Mouse (Mus musculus) kidney, postnatal 25 days (tissue): ENCODE data around the gene Hoxb9.

Experiments used
- DNase-seq, 2 experiments: peaks; one replicate each; pipeline ENCODE4 v3.0.0; 2021; ENCODE audit warnings: mixed read lengths in 2 of 2

Gene Hoxb9

GRCm38 (mm10) chr11:96267021-96267920 lies 4.0 kb upstream of the Hoxb9 start:
- peak in 1 of 2 experiments; percentile 11 for DNase-seq

GRCm38 (mm10) chr11:96268031-96268745 lies 3.1 kb upstream of the Hoxb9 start:
- DNase-seq = peak in 1 of 2 experiments; percentile 22

GRCm38 (mm10) chr11:96269869-96270268 lies 1.4 kb upstream of the Hoxb9 start:
- peak; percentile 84 to 92 for DNase-seq

GRCm38 (mm10) chr11:96271541-96272011 lies 319 bp downstream of the Hoxb9 start:
- DNase-seq = peak; percentile 80 to 91

- DNase-seq = peak in 1 of 2 experiments; percentile 75
Observed at GRCm38 (mm10) chr11:96272024-96272921, 1.0 kb downstream of the Hoxb9 start.

GRCm38 (mm10) chr11:96274428-96274827 lies 3.2 kb downstream of the Hoxb9 start:
- DNase-seq = no peak

GRCm38 (mm10) chr11:96275896-96276295 lies 4.6 kb downstream of the Hoxb9 start:
- peak; percentile 79 to 82 for DNase-seq

- DNase-seq = peak in 1 of 2 experiments; percentile 63
Observed at GRCm38 (mm10) chr11:96277151-96278044, 6.1 kb downstream of the Hoxb9 start.

- DNase-seq = no peak
Observed at GRCm38 (mm10) chr11:96278324-96278723, 7.1 kb downstream of the Hoxb9 start.

GRCm38 (mm10) chr11:96278773-96279172 lies 7.5 kb downstream of the Hoxb9 start:
- peak; percentile 91 to 92 for DNase-seq

GRCm38 (mm10) chr11:96279421-96280233 lies 8.4 kb downstream of the Hoxb9 start:
- peak; percentile 64 to 77 for DNase-seq

- peak; percentile 71 to 87 for DNase-seq
Observed at GRCm38 (mm10) chr11:96280399-96281378, 9.4 kb downstream of the Hoxb9 start.

GRCm38 (mm10) chr11:96281396-96281795 lies 10.1 kb downstream of the Hoxb9 start:
- peak; percentile 38 to 67 for DNase-seq

GRCm38 (mm10) chr11:96281855-96282570 lies 10.8 kb downstream of the Hoxb9 start, which contains the start of gene Hoxb8:
Hoxb8 (plus strand) TSS chr11:96281905.
- peak; percentile 55 to 79 for DNase-seq

GRCm38 (mm10) chr11:96282795-96283430 lies 11.7 kb downstream of the Hoxb9 start:
- peak; percentile 27 to 74 for DNase-seq

GRCm38 (mm10) chr11:96284041-96284749 lies 12.9 kb downstream of the Hoxb9 start:
- peak; percentile 67 to 79 for DNase-seq
